Mouse (Mus musculus): ENCODE measurements around the gene Spred3. TPM values are rescaled to one million over a fixed set of nuclear protein-coding genes. Genes with fewer than 3 reads are reported as not detected.

The Spred3 gene
- polyA plus RNA-seq, 1 experiment from 2014 or later, result 1.4 TPM

- no peak overlapping the region for H3K9ac ChIP-seq
- H3K27ac ChIP-seq, result no peak overlapping the region
- H3K27me3 ChIP-seq (replicated peaks), result no peaks in the 10 kb centered on the region
- H3K4me1 ChIP-seq (replicated peaks), result no peaks in the 10 kb centered on the region
- H3K36me3 ChIP-seq, result no peaks in the 10 kb centered on the region
- H3K4me3 ChIP-seq (replicated peaks), result no peak overlapping the region
- 21% methylated on average over 18 of the region's 18 CpGs for WGBS
- no peaks in the 10 kb centered on the region for H3K9me3 ChIP-seq
- 0 out of 2 replicates have a peak, but pooled peaks have one; percentile 36 for ATAC-seq
- H3K4me2 ChIP-seq (replicated peaks), result no peak overlapping the region; the same call in 1 of the 2 replicates
These were observed 51.9 kb downstream of the Spred3 start for GRCm38 (mm10) chr7:29118142-29118851.

GRCm38 (mm10) chr7:29108992-29109955, 60.9 kb downstream of the Spred3 start:
- H3K36me3 ChIP-seq, result no peaks in the 10 kb centered on the region
- peaks cover 8% of the 10 kb centered on the region; the same call in 1 of the 2 replicates for H3K4me1 ChIP-seq (replicated peaks)
- H3K9ac ChIP-seq, result no peak overlapping the region
- H3K9me3 ChIP-seq, result no peaks in the 10 kb centered on the region
- H3K4me3 ChIP-seq (replicated peaks), result 0 out of 2 replicates have a peak overlapping the region, but pooled peaks have one; percentile 4
- H3K4me2 ChIP-seq (replicated peaks), result peak overlapping the region; percentile 54
- H3K27me3 ChIP-seq (replicated peaks), result no peaks in the 10 kb centered on the region
- WGBS, result 28% methylated on average over 38 of the region's 38 CpGs
- ATAC-seq, result peak; percentile 75
- H3K27ac ChIP-seq, result no peak overlapping the region

Other genes with a start within 250 kb of the Spred3 start
- gene Actn4, start 208.1 kb downstream of the Spred3 start, polyA plus RNA-seq (2015; fragmentation: Nextera tagmentation; extraction: Ambion mirVana), result 340 and 361 TPM in 2 replicates
- gene Eif3k, start 188.5 kb downstream of the Spred3 start, polyA plus RNA-seq (2015; fragmentation: Nextera tagmentation; extraction: Ambion mirVana), result 359 and 375 TPM in 2 replicates
- gene Map4k1, start 188.4 kb downstream of the Spred3 start, polyA plus RNA-seq (2015; fragmentation: Nextera tagmentation; extraction: Ambion mirVana), result 6.3 and 7.7 TPM in 2 replicates
- 0.67 and 1.00 TPM in 2 replicates for gene Ryr1, start 45.2 kb downstream of the Spred3 start, polyA plus RNA-seq (2015; fragmentation: Nextera tagmentation; extraction: Ambion mirVana)
- 0.44 and 0.62 TPM in 2 replicates for gene Rasgrp4, start 35.6 kb downstream of the Spred3 start, polyA plus RNA-seq (2015; fragmentation: Nextera tagmentation; extraction: Ambion mirVana)
- gene Fam98c, start 14.2 kb downstream of the Spred3 start, polyA plus RNA-seq (2015; fragmentation: Nextera tagmentation; extraction: Ambion mirVana), result 48.7 and 49.3 TPM in 2 replicates
- 0.49 and 0.76 TPM in 2 replicates for gene Ggn, start 201 bp downstream of the Spred3 start, polyA plus RNA-seq (2015; fragmentation: Nextera tagmentation; extraction: Ambion mirVana)
- 244 and 249 TPM in 2 replicates for gene Psmd8, start 10.3 kb upstream of the Spred3 start, polyA plus RNA-seq (2015; fragmentation: Nextera tagmentation; extraction: Ambion mirVana)
- gene Catsperg1, start 43.6 kb upstream of the Spred3 start, polyA plus RNA-seq (2015; fragmentation: Nextera tagmentation; extraction: Ambion mirVana), result 0.81 and 0.99 TPM in 2 replicates
- 1.9 and 2.2 TPM in 2 replicates for gene Kcnk6, start 62.1 kb upstream of the Spred3 start, polyA plus RNA-seq (2015; fragmentation: Nextera tagmentation; extraction: Ambion mirVana)
- 77.7 and 86.6 TPM in 2 replicates for gene Yif1b, start 67.9 kb upstream of the Spred3 start, polyA plus RNA-seq (2015; fragmentation: Nextera tagmentation; extraction: Ambion mirVana)
- gene 2200002D01Rik, start 78.1 kb upstream of the Spred3 start, polyA plus RNA-seq (2015; fragmentation: Nextera tagmentation; extraction: Ambion mirVana), result 178 and 182 TPM in 2 replicates
- 633 and 716 TPM in 2 replicates for gene Spint2, start 111.5 kb upstream of the Spred3 start, polyA plus RNA-seq (2015; fragmentation: Nextera tagmentation; extraction: Ambion mirVana)
- gene Ppp1r14a, start 118.9 kb upstream of the Spred3 start, polyA plus RNA-seq (2015; fragmentation: Nextera tagmentation; extraction: Ambion mirVana), result 44.3 and 50.7 TPM in 2 replicates
- gene Dpf1, start 133.5 kb upstream of the Spred3 start, polyA plus RNA-seq (2015; fragmentation: Nextera tagmentation; extraction: Ambion mirVana), result 6.7 and 6.8 TPM in 2 replicates

Measured in intestine, embryonic 15.5 days (tissue).